Mouse (Mus musculus) G1E (cell line): ENCODE results near the gene Olfr743. TPM values are rescaled to one million over a fixed set of nuclear protein-coding genes. Genes with fewer than 3 reads are reported as not detected.
"Not testable (repeated sequence)": the region's sequence is repeated elsewhere in the genome, so short reads cannot be mapped to it uniquely, and the experiment has no call there.

ENCODE experiments used
- ATAC-seq: 2 replicates; pipeline ENCODE4 v1.8.0; 2016; ENCODE audit warnings: mild to moderate bottlenecking; ENCODE audit not compliant: insufficient number of reproducible peaks, poor library complexity, low FRiP score, severe bottlenecking; ENCODE audit errors: extremely low read depth
- DNase-seq: peaks from one replicate; pipeline ENCODE4 v3.0.0; 2012; ENCODE audit warnings: low spot score
- H3K27me3 ChIP-seq: 2 replicates; pipeline ENCODE4 v1.6.1; 2012; ENCODE audit warnings: mild to moderate bottlenecking, low read length, inconsistent platforms; ENCODE audit not compliant: insufficient read depth
- H3K36me3 ChIP-seq: replicated peaks from 2 replicates; pipeline ENCODE3; 2012; ENCODE audit warnings: mild to moderate bottlenecking, inconsistent platforms
- H3K4me1 ChIP-seq: 2 replicates; pipeline ENCODE4 v1.6.1; 2012; ENCODE audit warnings: low read depth, low read length, inconsistent platforms, mixed read lengths; ENCODE audit not compliant: insufficient read depth
- H3K4me3 ChIP-seq: 2 replicates; pipeline ENCODE4 v1.5.1; 2012; ENCODE audit warnings: low read depth, mild to moderate bottlenecking, inconsistent platforms, low read length, moderate library complexity, mixed read lengths
- H3K9me3 ChIP-seq: replicated peaks from 2 replicates; pipeline ENCODE4 v1.6.1; 2012; ENCODE audit warnings: inconsistent platforms
- CTCF ChIP-seq: IDR thresholded peaks from 2 replicates; pipeline ENCODE4 v1.5.1; 2012; ENCODE audit warnings: low read depth, low read length, inconsistent platforms, mixed read lengths
- GATA1 ChIP-seq: IDR thresholded peaks from 2 replicates; pipeline ENCODE4 v1.6.1; 2012; ENCODE audit warnings: borderline replicate concordance, low read length, inconsistent platforms, mixed read lengths
- GATA2 ChIP-seq: IDR thresholded peaks from 2 replicates; pipeline ENCODE4 v1.6.1; 2012; ENCODE audit warnings: low read depth, low read length, inconsistent platforms, borderline replicate concordance
- POLR2AphosphoS5 ChIP-seq: IDR thresholded peaks from 2 replicates; pipeline ENCODE4 v1.6.1; 2012; ENCODE audit warnings: low read depth, low read length, inconsistent platforms; ENCODE audit not compliant: insufficient replicate concordance
- TAL1 ChIP-seq: conservative IDR thresholded peaks from 2 replicates; pipeline ENCODE4 v1.6.1; 2012; ENCODE audit warnings: low read depth, low read length, inconsistent platforms, mixed read lengths
- polyA plus RNA-seq: library from polyadenylated mRNA; stranded (reverse); fragments of >175 nt; gene quantifications from 2 replicates; pipeline ENCODE4 v1.2.3, GENCODE M21; 2012
- total RNA-seq, 2 experiments: library from RNA; stranded (forward) in 1 of 2; stranded (reverse) in 1 of 2; fragments of 200-1000 nt in 1 of 2; fragments of >200 nt in 1 of 2; fragmentation: Nextera tagmentation in 1 of 2; gene quantifications; 2 replicates each; pipeline ENCODE4 v1.2.3; 2014 to 2017

Gene Olfr743
- total RNA-seq (2014; fragmentation: Nextera tagmentation) (not detected in 2 replicates), total RNA-seq (2017) (0.22 and 0.23 TPM in 2 replicates), polyA plus RNA-seq (not detected in 2 replicates)

- TF ChIP-seq CTCF: no peak
- no peak for TF ChIP-seq POLR2AphosphoS5
- TF ChIP-seq GATA2: no peak
- TF ChIP-seq TAL1: no peak
- no peak for TF ChIP-seq GATA1
- Histone ChIP-seq H3K4me1 (no peaks in the 10 kb centered on the region), H3K4me3 (no peak within 1 kb of the TSS), H3K9me3 (no peaks in the 10 kb centered on the region), H3K36me3 (no peaks in the 10 kb centered on the region), H3K27me3 (no peaks in the 10 kb centered on the region)
- DNase-seq (no peak), ATAC-seq (no peak)
Observed at GRCm38 (mm10) chr14:50521539-50521938, at the start of gene Olfr743. Gene Olfr743, plus strand, starts transcription at chr14:50521839.

- no peak for DNase-seq
- Histone ChIP-seq H3K4me3 (no peak within 1 kb of the TSS), H3K27me3 (no peaks in the 10 kb centered on the region), H3K9me3 (no peaks in the 10 kb centered on the region), H3K4me1 (no peaks in the 10 kb centered on the region), H3K36me3 (no peaks in the 10 kb centered on the region)
- no peak for ATAC-seq
- TF ChIP-seq CTCF: no peak
- no peak for TF ChIP-seq GATA1
- TF ChIP-seq GATA2: no peak
- no peak for TF ChIP-seq POLR2AphosphoS5
- TF ChIP-seq TAL1: no peak
Observed at GRCm38 (mm10) chr14:50472438-50472837, 49.2 kb upstream of the Olfr743 start, which contains the start of gene Olfr741. Gene Olfr741, plus strand, starts transcription at chr14:50472738.

- TF ChIP-seq GATA1 (no peak), TAL1 (no peak), GATA2 (no peak), CTCF (no peak), POLR2AphosphoS5 (no peak)
- H3K36me3 ChIP-seq: no peaks in the 10 kb centered on the region
Observed at GRCm38 (mm10) chr14:50478406-50478805, 43.2 kb upstream of the Olfr743 start.

GRCm38 (mm10) chr14:50503300-50503699 is 18.3 kb upstream of the Olfr743 start, which contains the start of gene Olfr742:
Gene Olfr742, plus strand, starts transcription at chr14:50503600.
- no peak for DNase-seq
- Histone ChIP-seq H3K9me3 (no peaks in the 10 kb centered on the region), H3K27me3 (no peaks in the 10 kb centered on the region), H3K4me1 (no peaks in the 10 kb centered on the region), H3K36me3 (no peaks in the 10 kb centered on the region), H3K4me3 (no peak within 1 kb of the TSS)
- TF ChIP-seq GATA1 (no peak), TAL1 (no peak), GATA2 (no peak), CTCF (no peak), POLR2AphosphoS5 (no peak)
- no peak for ATAC-seq

More at GRCm38 (mm10) chr14:50478406-50478805, 43.2 kb upstream of the Olfr743 start:
- Histone ChIP-seq H3K9me3 (no peaks in the 10 kb centered on the region), H3K4me1 (no peaks in the 10 kb centered on the region), H3K4me3 (no peak overlapping the region), H3K27me3 (no peaks in the 10 kb centered on the region)
- DNase-seq (no peak), ATAC-seq (no peak)

GRCm38 (mm10) chr14:50552734-50553133 is 31.1 kb downstream of the Olfr743 start:
- DNase-seq: no peak
- Histone ChIP-seq H3K27me3 (no peaks in the 10 kb centered on the region), H3K9me3 (no peaks in the 10 kb centered on the region), H3K36me3 (no peaks in the 10 kb centered on the region), H3K4me1 (no peaks in the 10 kb centered on the region), H3K4me3 (no peak overlapping the region)
- no peak for ATAC-seq
- TF ChIP-seq POLR2AphosphoS5 (no peak), GATA1 (no peak), CTCF (no peak), GATA2 (no peak), TAL1 (no peak)

- H3K4me3 ChIP-seq, ATAC-seq, H3K36me3 ChIP-seq, H3K9me3 ChIP-seq, DNase-seq, H3K27me3 ChIP-seq, H3K4me1 ChIP-seq: not testable (repeated sequence)
Observed at GRCm38 (mm10) chr14:50573056-50573455, 51.4 kb downstream of the Olfr743 start.

Other genes starting within 250 kb of the Olfr743 start
- not detected in 2 replicates for gene Olfr732, start 237.6 kb upstream of the Olfr743 start, total RNA-seq (2014; fragmentation: Nextera tagmentation)
- 0.11 TPM in 1 of 2 replicates, not detected in the other for gene Olfr732, start 237.6 kb upstream of the Olfr743 start, total RNA-seq (2017)
- not detected in 2 replicates for gene Olfr732, start 237.6 kb upstream of the Olfr743 start, polyA plus RNA-seq
- not detected in 2 replicates for gene Olfr733, start 220.3 kb upstream of the Olfr743 start, total RNA-seq (2014; fragmentation: Nextera tagmentation)
- 0.16 TPM in 1 of 2 replicates, not detected in the other for gene Olfr733, start 220.3 kb upstream of the Olfr743 start, total RNA-seq (2017)
- not detected in 2 replicates for gene Olfr733, start 220.3 kb upstream of the Olfr743 start, polyA plus RNA-seq
- not detected in 2 replicates for gene Olfr734, start 195.1 kb upstream of the Olfr743 start, total RNA-seq (2014; fragmentation: Nextera tagmentation)
- gene Olfr734, start 195.1 kb upstream of the Olfr743 start, total RNA-seq (2017): 0.06 and 0.16 TPM in 2 replicates
- not detected in 2 replicates for gene Olfr734, start 195.1 kb upstream of the Olfr743 start, polyA plus RNA-seq
- gene Olfr735, start 173.0 kb upstream of the Olfr743 start, total RNA-seq (2014; fragmentation: Nextera tagmentation): not detected in 2 replicates
- gene Olfr735, start 173.0 kb upstream of the Olfr743 start, total RNA-seq (2017): 0.44 TPM in 1 of 2 replicates, not detected in the other
- gene Olfr735, start 173.0 kb upstream of the Olfr743 start, polyA plus RNA-seq: not detected in 2 replicates
- gene Tlr11, start 163.9 kb upstream of the Olfr743 start, total RNA-seq (2014; fragmentation: Nextera tagmentation): not detected in 2 replicates
- gene Tlr11, start 163.9 kb upstream of the Olfr743 start, total RNA-seq (2017): 0.11 TPM in 1 of 2 replicates, not detected in the other
- gene Tlr11, start 163.9 kb upstream of the Olfr743 start, polyA plus RNA-seq: not detected in 2 replicates
- not detected in 2 replicates for gene Olfr736, start 140.7 kb upstream of the Olfr743 start, total RNA-seq (2014; fragmentation: Nextera tagmentation)
- gene Olfr736, start 140.7 kb upstream of the Olfr743 start, total RNA-seq (2017): 0.11 TPM in 1 of 2 replicates, not detected in the other
- gene Olfr736, start 140.7 kb upstream of the Olfr743 start, polyA plus RNA-seq: not detected in 2 replicates
- not detected in 2 replicates for gene Olfr738, start 114.3 kb upstream of the Olfr743 start, total RNA-seq (2014; fragmentation: Nextera tagmentation)
- not detected in 2 replicates for gene Olfr738, start 114.3 kb upstream of the Olfr743 start, total RNA-seq (2017)
- not detected in 2 replicates for gene Olfr738, start 114.3 kb upstream of the Olfr743 start, polyA plus RNA-seq
- not detected in 2 replicates for gene Olfr739, start 103.2 kb upstream of the Olfr743 start, total RNA-seq (2014; fragmentation: Nextera tagmentation)
- 0.05 and 0.17 TPM in 2 replicates for gene Olfr739, start 103.2 kb upstream of the Olfr743 start, total RNA-seq (2017)
- gene Olfr739, start 103.2 kb upstream of the Olfr743 start, polyA plus RNA-seq: not detected in 2 replicates
- gene Olfr740, start 76.3 kb upstream of the Olfr743 start, total RNA-seq (2014; fragmentation: Nextera tagmentation): not detected in 2 replicates
- gene Olfr740, start 76.3 kb upstream of the Olfr743 start, total RNA-seq (2017): 0.06 and 0.11 TPM in 2 replicates
- not detected in 2 replicates for gene Olfr740, start 76.3 kb upstream of the Olfr743 start, polyA plus RNA-seq
- not detected in 2 replicates for gene Olfr741, start 49.1 kb upstream of the Olfr743 start, total RNA-seq (2014; fragmentation: Nextera tagmentation)
- gene Olfr741, start 49.1 kb upstream of the Olfr743 start, total RNA-seq (2017): 0.16 TPM in 1 of 2 replicates, not detected in the other
- gene Olfr741, start 49.1 kb upstream of the Olfr743 start, polyA plus RNA-seq: not detected in 2 replicates
- not detected in 2 replicates for gene Olfr742, start 18.2 kb upstream of the Olfr743 start, total RNA-seq (2014; fragmentation: Nextera tagmentation)
- 0.11 TPM in 1 of 2 replicates, not detected in the other for gene Olfr742, start 18.2 kb upstream of the Olfr743 start, total RNA-seq (2017)
- not detected in 2 replicates for gene Olfr742, start 18.2 kb upstream of the Olfr743 start, polyA plus RNA-seq
- not detected in 2 replicates for gene Olfr744, start 93.0 kb downstream of the Olfr743 start, total RNA-seq (2014; fragmentation: Nextera tagmentation)
- 0.11 TPM in 1 of 2 replicates, not detected in the other for gene Olfr744, start 93.0 kb downstream of the Olfr743 start, total RNA-seq (2017)
- gene Olfr744, start 93.0 kb downstream of the Olfr743 start, polyA plus RNA-seq: not detected in 2 replicates
- gene Olfr745, start 117.5 kb downstream of the Olfr743 start, total RNA-seq (2014; fragmentation: Nextera tagmentation): not detected in 2 replicates
- 0.27 TPM in 1 of 2 replicates, not detected in the other for gene Olfr745, start 117.5 kb downstream of the Olfr743 start, total RNA-seq (2017)
- gene Olfr745, start 117.5 kb downstream of the Olfr743 start, polyA plus RNA-seq: not detected in 2 replicates
- gene Olfr746, start 125.2 kb downstream of the Olfr743 start, total RNA-seq (2014; fragmentation: Nextera tagmentation): not detected in 2 replicates
- gene Olfr746, start 125.2 kb downstream of the Olfr743 start, total RNA-seq (2017): 0.22 TPM in 1 of 2 replicates, not detected in the other
- gene Olfr746, start 125.2 kb downstream of the Olfr743 start, polyA plus RNA-seq: not detected in 2 replicates
- not detected in 2 replicates for gene Olfr747, start 171.4 kb downstream of the Olfr743 start, total RNA-seq (2014; fragmentation: Nextera tagmentation)
- not detected in 2 replicates for gene Olfr747, start 171.4 kb downstream of the Olfr743 start, total RNA-seq (2017)
- gene Olfr747, start 171.4 kb downstream of the Olfr743 start, polyA plus RNA-seq: not detected in 2 replicates
- gene Olfr748, start 185.5 kb downstream of the Olfr743 start, total RNA-seq (2014; fragmentation: Nextera tagmentation): not detected in 2 replicates
- 0.11 and 0.29 TPM in 2 replicates for gene Olfr748, start 185.5 kb downstream of the Olfr743 start, total RNA-seq (2017)
- not detected in 2 replicates for gene Olfr748, start 185.5 kb downstream of the Olfr743 start, polyA plus RNA-seq
- not detected in 2 replicates for gene Olfr749, start 223.3 kb downstream of the Olfr743 start, total RNA-seq (2014; fragmentation: Nextera tagmentation)
- gene Olfr749, start 223.3 kb downstream of the Olfr743 start, total RNA-seq (2017): 0.11 and 0.46 TPM in 2 replicates
- gene Olfr749, start 223.3 kb downstream of the Olfr743 start, polyA plus RNA-seq: not detected in 2 replicates